Mouse (Mus musculus) intestine, postnatal 0 days (tissue): ENCODE results near the gene Smarcc1. TPM values are rescaled to one million over a fixed set of nuclear protein-coding genes. Genes with fewer than 3 reads are reported as not detected.

Experiments used
- ATAC-seq: fragments of 200-750 bp; cut with Nextera tagmentation; 2 replicates; pipeline ENCODE4 v1.8.0; 2017; ENCODE audit warnings: mild to moderate bottlenecking, moderate TSS enrichment, moderate library complexity
- H3K27ac ChIP-seq: fragments of 300-500 bp; sonication (generic); 2 replicates; pipeline ENCODE4 v1.5.1; 2014; ENCODE audit warnings: mild to moderate bottlenecking, low read depth, low read length, moderate library complexity
- H3K27me3 ChIP-seq: fragments of 300-500 bp; sonication (generic); replicated peaks from 2 replicates; pipeline ENCODE4 v1.6.1; 2014; ENCODE audit warnings: low read length, mixed read lengths; ENCODE audit not compliant: control insufficient read depth, insufficient read depth
- H3K36me3 ChIP-seq: fragments of 300-500 bp; sonication (generic); 2 replicates; pipeline ENCODE4 v1.6.1; 2014; ENCODE audit warnings: mild to moderate bottlenecking, moderate library complexity; ENCODE audit not compliant: control insufficient read depth, insufficient read depth
- H3K4me1 ChIP-seq: fragments of 300-500 bp; sonication (generic); replicated peaks from 2 replicates; pipeline ENCODE4 v1.6.1; 2014; ENCODE audit warnings: antibody characterized with exemption, low read length, mixed read lengths; ENCODE audit not compliant: control insufficient read depth, insufficient read depth
- H3K4me2 ChIP-seq: fragments of 300-500 bp; sonication (generic); replicated peaks from 2 replicates; pipeline ENCODE4 v1.6.1; 2014; ENCODE audit warnings: low read depth, mild to moderate bottlenecking, moderate library complexity
- H3K4me3 ChIP-seq: fragments of 300-500 bp; sonication (generic); 2 replicates; pipeline ENCODE4 v1.5.1; 2014; ENCODE audit warnings: low read depth, low read length
- H3K9ac ChIP-seq: fragments of 300-500 bp; sonication (generic); 2 replicates; pipeline ENCODE4 v1.6.1; 2014; ENCODE audit warnings: mild to moderate bottlenecking, low read depth, low read length
- H3K9me3 ChIP-seq: fragments of 300-500 bp; sonication (generic); 2 replicates; pipeline ENCODE4 v1.6.1; 2016; ENCODE audit warnings: mixed run types; ENCODE audit not compliant: control insufficient read depth
- CTCF ChIP-seq: sonication (generic); IDR thresholded peaks from 2 replicates; pipeline ENCODE4 v1.5.1; 2016; ENCODE audit warnings: low read depth, mild to moderate bottlenecking, control low read depth, antibody characterized with exemption, moderate library complexity
- WGBS: fragments of 180-500 bp; shearing (Covaris S2); extraction: QIAGEN DNeasy Blood & Tissue Kit; methylation state at CpG from one replicate; pipeline ENCODE4 v1.1.7; 2014; 5-methylcytosine and 5-hydroxymethylcytosine counted together
- microRNA-seq: library from miRNA; unstranded; fragments of <30 nt; microRNA quantifications from one replicate; pipeline ENCODE4, GENCODE M21; 2016
- polyA plus RNA-seq: library from polyadenylated mRNA; unstranded; fragments of >200 nt; fragmentation: Nextera tagmentation; extraction: Ambion mirVana; gene quantifications from 2 replicates; pipeline ENCODE4 v1.2.1, GENCODE M21; 2015

The Smarcc1 gene
- polyA plus RNA-seq, 1 experiment from 2014 or later: 21.6 TPM

DNA sequence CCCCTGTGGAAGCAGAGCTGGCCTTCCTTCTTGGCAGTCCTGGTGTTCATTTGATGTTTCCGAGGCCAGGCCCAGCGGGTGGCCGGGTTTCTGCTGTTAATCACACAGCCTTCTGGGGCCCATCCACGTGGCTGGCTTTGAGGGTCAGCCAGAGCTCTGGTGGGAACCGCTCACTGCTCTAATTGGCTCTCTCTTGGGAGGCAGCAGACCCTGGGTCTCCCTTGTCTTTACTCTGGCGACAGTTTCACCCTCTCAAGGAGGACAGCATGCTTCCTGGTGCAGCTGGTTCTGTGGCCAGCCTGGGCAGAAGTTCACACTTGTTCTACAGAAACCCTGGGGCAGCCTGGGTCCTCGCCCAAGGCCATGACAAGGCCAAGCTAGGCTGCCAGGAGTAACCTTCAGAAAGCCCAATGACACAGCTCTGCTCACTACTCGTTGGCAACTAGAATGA is 159.9 kb downstream of the Smarcc1 start:
- ATAC-seq: no peak
- 60% methylated on average over 8 of the region's 8 CpGs for WGBS

GRCm38 (mm10) chr9:110284075-110284697 is 166.7 kb downstream of the Smarcc1 start:
- 91% methylated on average over 8 of the region's 10 CpGs for WGBS
- Histone ChIP-seq H3K4me3 (no peak overlapping the region), H3K4me2 (no peak overlapping the region), H3K27me3 (no peaks in the 10 kb centered on the region), H3K36me3 (no peaks in the 10 kb centered on the region), H3K9me3 (no peaks in the 10 kb centered on the region), H3K27ac (no peak overlapping the region), H3K4me1 (no peaks in the 10 kb centered on the region), H3K9ac (no peak overlapping the region)
- TF ChIP-seq CTCF: no peak
- ATAC-seq: no peak

More for the DNA sequence above, 159.9 kb downstream of the Smarcc1 start:
- no peak overlapping the region for H3K4me3 ChIP-seq
- TF ChIP-seq CTCF: no peak
- H3K4me2 ChIP-seq: no peak overlapping the region
- no peak overlapping the region for H3K27ac ChIP-seq
- no peaks in the 10 kb centered on the region for H3K4me1 ChIP-seq
- H3K27me3 ChIP-seq: no peaks in the 10 kb centered on the region
- H3K36me3 ChIP-seq: no peaks in the 10 kb centered on the region
- no peak overlapping the region for H3K9ac ChIP-seq
- no peaks in the 10 kb centered on the region for H3K9me3 ChIP-seq

- Histone ChIP-seq H3K9me3 (no peaks in the 10 kb centered on the region), H3K27me3 (no peaks in the 10 kb centered on the region), H3K27ac (no peak overlapping the region), H3K4me2 (no peak overlapping the region), H3K4me3 (no peak overlapping the region), H3K9ac (no peak overlapping the region), H3K4me1 (no peaks in the 10 kb centered on the region), H3K36me3 (no peaks in the 10 kb centered on the region)
- no peak for TF ChIP-seq CTCF
- no peak for ATAC-seq
- 83% methylated on average over 7 of the region's 7 CpGs for WGBS
Observed at GRCm38 (mm10) chr9:110287321-110287924, 169.9 kb downstream of the Smarcc1 start.

Small RNA genes lying within 50 kb of the gene (microRNA-seq; reads per million reads assigned to microRNA genes)
- gene Mir6236: 33.7 reads per million, percentile 33 among the genes with 10 or more reads in this experiment

Other genes starting within 250 kb of the Smarcc1 start
- 21.3 and 25.9 TPM in 2 replicates for gene Cdc25a, start 242.1 kb upstream of the Smarcc1 start, polyA plus RNA-seq
- gene Map4, start 186.2 kb upstream of the Smarcc1 start, polyA plus RNA-seq: 26.0 and 28.4 TPM in 2 replicates
- 37.7 and 40.9 TPM in 2 replicates for gene Dhx30, start 122 bp downstream of the Smarcc1 start, polyA plus RNA-seq
- 2.9 and 3.2 TPM in 2 replicates for gene Cspg5, start 126.1 kb downstream of the Smarcc1 start, polyA plus RNA-seq
- gene Elp6, start 187.5 kb downstream of the Smarcc1 start, polyA plus RNA-seq: 6.3 and 7.5 TPM in 2 replicates
- gene Scap, start 215.6 kb downstream of the Smarcc1 start, polyA plus RNA-seq: 14.9 and 15.7 TPM in 2 replicates